21 mouse cellular contexts compared by ENCODE assay signal in the genomic region with DNA sequence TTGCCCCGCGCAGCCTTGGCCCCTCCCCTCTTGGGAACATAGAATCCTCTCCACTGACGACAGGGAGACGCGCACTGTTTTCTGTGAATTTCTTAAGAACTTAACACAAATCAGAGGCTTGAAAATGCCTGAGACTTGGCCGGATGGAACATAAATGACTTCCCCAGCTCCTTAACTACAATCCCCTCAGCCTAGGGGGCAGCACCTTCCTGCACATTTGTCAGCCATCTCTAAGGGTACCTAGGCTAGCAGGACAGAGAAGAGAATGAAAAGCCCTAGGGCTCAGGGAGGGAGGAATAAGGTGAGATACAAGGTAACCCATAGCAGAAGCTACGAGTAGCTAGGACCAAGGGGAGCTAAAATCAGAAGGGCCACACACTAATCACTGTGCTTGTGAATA. TPM values are rescaled to one million over a fixed set of nuclear protein-coding genes. Genes with fewer than 3 reads are reported as not detected.
DNase-seq lines count a peak whose midpoint lies in the region; ATAC-seq and TF ChIP-seq lines count a peak whose summit lies in the region.
"Had no signal": no experiment of that assay in that cellular context is flagged by ENCODE, and none has a peak within 500 bp of the region (broad histone marks: within the 10 kb centered on the region; RNA-seq: fewer than 3 reads in every experiment).

No protein-coding gene starts in this region.

- H3K9ac ChIP-seq in kidney, postnatal 0 days (ENCODE audit: low read depth, low read length), result no peak overlapping the region
- no peak overlapping the region for H3K9ac ChIP-seq in lung, embryonic 14.5 days
- H3K9ac ChIP-seq: embryonic facial prominence, embryonic 13.5 days; forebrain, embryonic 15.5 days; hindbrain, embryonic 14.5 days; intestine, embryonic 15.5 days; limb, embryonic 15.5 days had no signal

- DNase-seq in embryo, embryonic 10.5 days (ENCODE audit: low spot score), result peak; percentile 8
- DNase-seq in embryo, embryonic 11 days, result no peak
- no peak for DNase-seq in kidney, postnatal 0 days (ENCODE audit: low spot score)
- DNase-seq in kidney, postnatal 25 days, result no peak
- DNase-seq in lung, embryonic 14.5 days, result peak; percentile 24
- DNase-seq in lung, postnatal 36 days, result no peak
- DNase-seq in right cerebral cortex, postnatal 10 days (ENCODE audit: low spot score in 2 of 2), result no peak
- DNase-seq: adrenal gland, adult 2 months; cerebellum, adult 8-10 months; heart, postnatal 14 days; layer of hippocampus, postnatal 36 days; lung, postnatal 4 days; retina, postnatal 1 day; right cerebral cortex, postnatal 4 days had no signal

- H3K4me3 ChIP-seq in kidney, postnatal 0 days (replicated peaks; ENCODE audit: low read depth, low read length), result no peak overlapping the region
- no peak overlapping the region for H3K4me3 ChIP-seq in lung, embryonic 14.5 days (ENCODE audit: low read depth, low read length)
- H3K4me3 ChIP-seq: embryonic facial prominence, embryonic 13.5 days; forebrain, embryonic 15.5 days; intestine, embryonic 15.5 days; limb, embryonic 15.5 days had no signal

- peak; percentile 51 for TF ChIP-seq CTCF in kidney, postnatal 0 days (IDR thresholded peaks at IDR 0.05; ENCODE audit: low read depth)
- peak; percentile 31 for TF ChIP-seq CTCF in lung, embryonic 14.5 days (IDR thresholded peaks at IDR 0.05; ENCODE audit: low read depth)

- H3K27ac ChIP-seq in kidney, postnatal 0 days, result no peak overlapping the region
- H3K27ac ChIP-seq in lung, embryonic 14.5 days (ENCODE audit: low read depth), result no peak overlapping the region
- H3K27ac ChIP-seq: embryonic facial prominence, embryonic 13.5 days; forebrain, embryonic 15.5 days; hindbrain, embryonic 14.5 days; intestine, embryonic 15.5 days; limb, embryonic 15.5 days had no signal

- no peak for ATAC-seq in kidney, postnatal 0 days (replicated peaks; ENCODE audit: low FRiP score, low read depth)
- no peak for ATAC-seq in lung, embryonic 14.5 days (ENCODE audit: insufficient read depth)
- ATAC-seq: CD4-positive, CD25-positive, alpha-beta regulatory T cell, adult 4 months; forebrain, embryonic 15.5 days; intestine, embryonic 15.5 days had no signal

- no peaks in the 10 kb centered on the region for H3K9me3 ChIP-seq in kidney, postnatal 0 days (replicated peaks; ENCODE audit: low read length)
- no peaks in the 10 kb centered on the region for H3K9me3 ChIP-seq in lung, embryonic 14.5 days (ENCODE audit: low read depth, low read length)
- H3K9me3 ChIP-seq: embryonic facial prominence, embryonic 13.5 days; forebrain, embryonic 15.5 days; intestine, embryonic 15.5 days; limb, embryonic 15.5 days had no signal

- H3K36me3 ChIP-seq in kidney, postnatal 0 days (ENCODE audit: insufficient read depth, low read length), result no peaks in the 10 kb centered on the region
- no peaks in the 10 kb centered on the region for H3K36me3 ChIP-seq in lung, embryonic 14.5 days (ENCODE audit: insufficient read depth)
- H3K36me3 ChIP-seq: embryonic facial prominence, embryonic 13.5 days; forebrain, embryonic 15.5 days; intestine, embryonic 15.5 days; limb, embryonic 15.5 days had no signal

- H3K27me3 ChIP-seq in kidney, postnatal 0 days (ENCODE audit: insufficient read depth, low read length), result no peaks in the 10 kb centered on the region
- H3K27me3 ChIP-seq in lung, embryonic 14.5 days (ENCODE audit: insufficient read depth, low read length), result no peaks in the 10 kb centered on the region
- H3K27me3 ChIP-seq: embryonic facial prominence, embryonic 13.5 days; forebrain, embryonic 15.5 days; intestine, embryonic 15.5 days; limb, embryonic 15.5 days had no signal

- 0 out of 2 replicates have a peak, but pooled peaks cover 7% of the 10 kb centered on the region for H3K4me1 ChIP-seq in kidney, postnatal 0 days (replicated peaks; ENCODE audit: insufficient read depth, low read length)
- H3K4me1 ChIP-seq in lung, embryonic 14.5 days (ENCODE audit: insufficient read depth), result no peaks in the 10 kb centered on the region
- H3K4me1 ChIP-seq: embryonic facial prominence, embryonic 13.5 days; forebrain, embryonic 15.5 days had no signal

- WGBS in kidney, postnatal 0 days, result 59% methylated on average over 7 of the region's 7 CpGs
- WGBS in lung, embryonic 14.5 days, result 58% methylated on average over 7 of the region's 7 CpGs

- no peak overlapping the region for H3K4me2 ChIP-seq in kidney, postnatal 0 days (ENCODE audit: low read length)
- no peak overlapping the region for H3K4me2 ChIP-seq in lung, embryonic 14.5 days
- H3K4me2 ChIP-seq: embryonic facial prominence, embryonic 13.5 days; forebrain, embryonic 15.5 days; heart, embryonic 11.5 days; hindbrain, embryonic 14.5 days; intestine, embryonic 15.5 days; limb, embryonic 15.5 days had no signal

RNA-seq across cellular contexts. Expression of gene Pou2f3, which starts 32.0 kb away (rescaled TPM):
- polyA plus RNA-seq in kidney, postnatal 0 days (2015; fragmentation: Nextera tagmentation; extraction: Ambion mirVana), result 0.41 and 0.47 TPM in 2 replicates
- 0.08 and 0.16 TPM in 2 replicates for polyA plus RNA-seq in lung, embryonic 14.5 days (2014; fragmentation: Nextera tagmentation; extraction: Ambion mirVana)
- polyA plus RNA-seq: adrenal gland, adult 2 months; CD4-positive, CD25-positive, alpha-beta regulatory T cell, adult 4 months; forebrain, embryonic 15.5 days; heart, embryonic 11.5 days; hindbrain, embryonic 14.5 days had no signal

Comparison
In these comparisons a context has a peak if more than half of its experiments do, and no peak if none do; other contexts are left out.
1. DNase-seq: peak in embryo, embryonic 10.5 days (single experiment) and lung, embryonic 14.5 days (single experiment); none in embryo, embryonic 11 days (single experiment), kidney, postnatal 0 days (single experiment), kidney, postnatal 25 days (0 of 2), lung, postnatal 36 days (single experiment) and right cerebral cortex, postnatal 10 days (0 of 2).